Mouse (Mus musculus): ENCODE results near the gene Ascc3. TPM values are rescaled to one million over a fixed set of nuclear protein-coding genes. Genes with fewer than 3 reads are reported as not detected.
A peak's percentile ranks its signal among the peaks of the same experiment; 100 is the strongest.

Gene Ascc3
- total RNA-seq, 2 experiments from 2014 or later = 28.1 to 35.6 TPM

GRCm38 (mm10) chr10:50762984-50763383, 170.5 kb downstream of the Ascc3 start:
- DNase-seq = no peak

DNA sequence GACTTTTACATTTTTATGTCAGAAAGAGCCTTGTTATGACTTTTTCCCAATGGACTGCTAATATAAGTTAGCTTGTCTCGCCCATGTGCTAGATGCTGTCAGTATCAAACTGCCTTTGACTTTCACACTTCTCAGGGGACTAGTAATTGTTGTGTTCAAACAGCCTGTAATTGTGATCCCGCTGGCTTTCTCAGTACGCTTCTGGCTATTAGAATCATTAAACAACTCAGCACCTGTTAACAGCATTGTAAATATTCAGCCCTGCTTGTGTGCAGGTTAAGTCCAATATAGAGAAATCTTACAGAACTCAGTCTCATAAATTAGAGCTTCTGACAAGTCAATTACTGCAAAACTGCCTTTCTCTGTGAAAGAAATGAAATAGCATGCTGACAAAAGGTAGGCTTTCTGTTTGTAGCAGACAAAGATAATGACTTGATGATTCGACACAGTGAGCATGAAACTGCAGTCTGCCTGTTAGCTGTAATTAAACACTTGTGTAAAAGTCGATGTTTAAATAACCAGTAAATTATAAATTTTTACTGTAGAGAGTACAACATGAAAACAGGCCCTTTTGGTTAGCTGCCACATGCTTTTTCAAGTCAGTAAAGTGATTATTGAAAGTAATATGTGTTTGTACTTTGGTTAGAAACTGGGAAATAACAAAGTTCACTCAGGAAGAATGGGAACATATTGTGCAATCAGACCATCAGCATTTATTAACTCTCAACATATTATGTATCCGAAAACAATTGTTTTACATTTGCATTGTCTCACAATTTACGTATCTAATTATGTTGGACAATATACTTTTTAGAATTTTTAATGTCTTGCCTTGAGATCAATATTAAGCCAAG, 171.2 kb downstream of the Ascc3 start:
- no peak for DNase-seq

DNA sequence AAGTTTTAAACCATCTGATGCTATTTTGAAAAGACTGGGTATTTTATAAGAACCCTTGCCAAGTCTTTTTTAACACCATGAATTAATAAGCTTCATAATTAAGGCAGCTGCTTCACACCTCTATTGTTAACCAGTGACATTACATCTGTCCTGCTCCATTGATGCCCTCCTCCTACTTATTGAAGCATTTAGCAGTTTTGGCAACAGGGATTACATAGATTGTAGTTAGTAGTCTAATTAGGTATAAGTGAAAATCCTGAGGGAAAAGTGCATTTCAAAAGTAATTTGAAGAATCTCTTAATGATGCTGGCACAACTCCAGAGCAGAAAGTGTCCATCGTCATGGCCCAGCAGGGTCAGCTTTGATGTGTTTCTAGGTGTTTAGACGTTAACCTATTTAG, 180.3 kb downstream of the Ascc3 start:
- DNase-seq = no peak

- no peak for DNase-seq
Measured at GRCm38 (mm10) chr10:50773846-50774245, 181.4 kb downstream of the Ascc3 start.

- no peak for DNase-seq
Measured at GRCm38 (mm10) chr10:50792840-50793239, 200.4 kb downstream of the Ascc3 start.

DNA sequence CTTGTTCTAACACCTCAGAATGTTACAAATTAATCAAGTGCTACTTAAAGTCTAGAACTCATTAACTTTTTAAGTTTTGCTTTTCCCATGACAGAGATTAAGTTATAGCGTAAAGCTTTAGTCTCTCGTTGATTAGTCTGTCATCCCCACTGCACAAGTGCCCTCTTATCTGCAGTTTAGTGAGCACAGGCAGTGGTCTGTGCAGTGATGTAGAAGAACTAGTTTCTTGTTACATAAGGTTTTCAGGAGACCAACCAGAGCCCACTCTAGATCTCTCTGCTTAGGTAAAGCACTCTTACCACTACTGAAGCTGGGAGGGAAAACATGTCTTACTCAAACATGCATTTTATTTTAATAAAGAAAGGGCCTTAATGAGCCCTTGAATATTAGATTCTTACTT, 209.1 kb downstream of the Ascc3 start:
- no peak for DNase-seq

DNA sequence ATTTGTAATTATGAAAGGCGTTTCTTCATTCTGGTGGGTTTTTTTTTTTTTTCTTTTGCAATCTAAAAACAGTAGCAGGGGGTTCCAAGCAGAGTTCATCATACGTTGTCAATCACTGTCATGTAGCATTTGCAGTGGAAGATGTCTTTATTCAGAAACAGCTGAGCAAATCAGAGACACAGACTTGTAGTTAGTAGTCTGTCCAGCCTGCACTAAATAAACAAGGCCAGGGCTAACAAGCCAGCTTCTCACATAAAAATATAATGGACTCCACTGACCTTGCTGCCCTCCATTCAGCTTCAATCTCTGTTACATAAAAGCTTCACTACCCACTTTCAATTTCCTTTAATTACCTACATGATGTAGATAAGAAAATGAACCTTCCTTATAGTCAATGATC, 209.9 kb downstream of the Ascc3 start:
- no peak for DNase-seq

DNA sequence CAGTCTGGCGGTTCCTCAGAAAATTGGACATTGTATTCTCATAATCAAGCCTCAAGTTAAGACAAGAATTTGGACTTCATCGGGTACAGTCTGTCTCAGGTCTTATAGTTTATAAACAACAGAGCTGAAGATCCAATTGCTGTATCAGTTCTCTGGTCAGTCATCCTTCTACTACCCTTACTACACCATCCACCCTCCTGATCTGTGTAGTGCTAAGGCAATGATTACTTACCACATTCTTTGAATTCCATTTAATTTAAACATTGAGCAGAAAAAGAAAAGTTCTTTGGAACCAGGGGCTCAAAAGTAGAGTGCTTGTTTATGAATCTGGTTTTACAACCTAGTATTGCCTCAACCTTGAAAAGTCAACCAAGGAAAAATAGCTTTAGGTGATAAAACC, 213.7 kb downstream of the Ascc3 start:
- no peak for DNase-seq

DNA sequence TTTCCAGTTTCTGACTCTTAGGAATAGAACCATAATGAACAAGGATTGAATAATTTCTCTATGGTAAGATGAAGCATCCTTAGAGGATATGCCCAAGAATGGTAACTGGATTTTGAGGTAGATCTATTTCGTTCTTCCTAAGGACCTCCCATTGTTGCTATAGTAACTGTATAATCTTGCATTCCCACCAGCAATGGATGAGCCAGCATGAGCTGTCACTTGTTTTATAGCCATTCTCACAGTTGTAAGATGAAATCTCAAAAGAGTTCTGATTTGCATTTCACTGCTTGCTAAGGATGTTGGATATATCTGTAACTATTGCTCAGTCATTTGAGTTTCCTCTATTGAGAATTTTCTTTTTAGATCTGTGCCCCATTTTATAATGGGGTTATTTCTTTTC, 229.9 kb downstream of the Ascc3 start:
- no peak for DNase-seq

- DNase-seq = no peak
Measured at GRCm38 (mm10) chr10:50826829-50827228, 234.4 kb downstream of the Ascc3 start.

- DNase-seq = no peak
Measured at GRCm38 (mm10) chr10:50834533-50834932, 242.1 kb downstream of the Ascc3 start.

DNA sequence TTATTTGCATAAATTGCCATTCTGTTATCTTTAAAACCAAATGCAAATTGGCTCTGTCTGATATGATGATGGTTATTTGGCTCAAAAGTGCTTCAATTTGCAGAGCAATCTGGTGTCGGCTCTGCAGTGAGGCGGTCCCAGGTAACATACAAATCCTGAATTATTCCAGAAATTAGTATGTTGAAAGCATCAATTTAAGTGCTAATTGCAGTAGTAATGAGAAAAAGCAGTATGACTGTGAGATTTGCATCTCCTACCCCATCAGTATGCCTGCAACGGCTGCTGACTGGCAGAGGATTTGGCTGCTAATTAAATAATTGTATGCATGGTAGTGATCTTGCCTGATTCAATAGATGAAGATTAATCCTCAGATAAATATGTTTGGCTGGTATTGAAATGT, 250.9 kb downstream of the Ascc3 start:
- DNase-seq = no peak

- DNase-seq = no peak
Measured at GRCm38 (mm10) chr10:50868202-50868601, 275.7 kb downstream of the Ascc3 start.

DNA sequence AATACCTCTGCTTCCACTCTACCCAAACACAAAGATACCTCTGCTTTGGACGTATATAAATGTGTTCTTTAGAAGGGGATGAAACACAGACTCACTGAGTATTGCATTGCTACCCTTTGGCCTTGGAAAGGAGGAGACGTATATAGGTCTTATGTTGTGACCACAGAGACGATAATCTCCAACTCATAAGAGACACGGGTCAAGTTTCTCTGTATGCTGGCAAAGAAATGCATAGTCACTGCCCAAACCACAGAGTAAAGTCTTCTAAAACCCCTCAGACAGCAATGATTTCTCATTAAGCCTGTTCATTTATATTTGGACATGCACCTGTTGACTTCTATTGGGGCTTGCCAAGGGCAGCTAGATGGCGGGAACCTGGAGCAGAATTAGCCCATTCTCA, 284.5 kb downstream of the Ascc3 start:
- no peak for DNase-seq

- no peak for DNase-seq
Measured at GRCm38 (mm10) chr10:50881476-50882069, 289.1 kb downstream of the Ascc3 start.

DNA sequence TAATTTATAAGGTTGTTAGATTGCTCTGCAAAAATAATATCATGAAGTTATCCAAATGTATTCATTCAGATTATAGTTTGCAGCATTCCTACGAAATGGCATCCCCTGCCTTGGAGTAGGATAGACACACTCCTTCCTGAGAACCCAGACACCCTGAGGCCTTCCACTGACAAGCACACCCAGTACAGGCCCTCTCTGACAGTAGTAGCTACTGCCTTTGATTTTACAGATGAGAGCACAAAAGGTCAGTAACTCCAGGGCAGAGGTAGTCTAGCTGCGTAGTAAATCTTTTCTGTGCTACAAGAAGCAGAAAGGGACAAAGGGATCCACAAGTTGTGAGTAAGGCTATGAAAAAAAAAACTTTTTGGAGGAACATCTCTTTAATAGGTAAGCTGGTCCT, 289.9 kb downstream of the Ascc3 start:
- no peak for DNase-seq

DNA sequence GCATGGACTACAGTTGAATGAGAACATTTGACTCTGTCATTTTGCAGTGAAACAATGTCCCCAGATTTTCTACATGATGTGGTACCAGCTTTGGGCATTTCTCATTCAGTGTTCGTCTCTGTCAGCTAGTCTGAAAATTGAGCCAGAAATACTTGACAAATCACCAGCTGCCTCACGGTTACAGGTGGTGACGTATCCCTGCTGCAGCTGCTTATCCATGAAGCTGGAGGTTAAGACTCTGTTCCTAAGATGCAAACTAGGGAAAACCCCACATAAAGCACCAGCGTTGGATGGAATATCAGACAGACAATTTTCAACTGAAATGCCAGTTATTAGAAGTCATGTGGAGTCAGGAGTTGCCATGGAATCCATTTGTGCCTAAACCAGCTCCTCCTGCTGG, 293.8 kb downstream of the Ascc3 start:
- DNase-seq = no peak

GRCm38 (mm10) chr10:50890621-50891020, 298.2 kb downstream of the Ascc3 start:
- no peak for DNase-seq

- DNase-seq = no peak
Measured at GRCm38 (mm10) chr10:50891876-50892711, 299.6 kb downstream of the Ascc3 start.

- DNase-seq = no peak
Measured at GRCm38 (mm10) chr10:50892751-50893320, 300.4 kb downstream of the Ascc3 start.

- DNase-seq = no peak
Measured at GRCm38 (mm10) chr10:50893546-50893945, 301.1 kb downstream of the Ascc3 start.

DNA sequence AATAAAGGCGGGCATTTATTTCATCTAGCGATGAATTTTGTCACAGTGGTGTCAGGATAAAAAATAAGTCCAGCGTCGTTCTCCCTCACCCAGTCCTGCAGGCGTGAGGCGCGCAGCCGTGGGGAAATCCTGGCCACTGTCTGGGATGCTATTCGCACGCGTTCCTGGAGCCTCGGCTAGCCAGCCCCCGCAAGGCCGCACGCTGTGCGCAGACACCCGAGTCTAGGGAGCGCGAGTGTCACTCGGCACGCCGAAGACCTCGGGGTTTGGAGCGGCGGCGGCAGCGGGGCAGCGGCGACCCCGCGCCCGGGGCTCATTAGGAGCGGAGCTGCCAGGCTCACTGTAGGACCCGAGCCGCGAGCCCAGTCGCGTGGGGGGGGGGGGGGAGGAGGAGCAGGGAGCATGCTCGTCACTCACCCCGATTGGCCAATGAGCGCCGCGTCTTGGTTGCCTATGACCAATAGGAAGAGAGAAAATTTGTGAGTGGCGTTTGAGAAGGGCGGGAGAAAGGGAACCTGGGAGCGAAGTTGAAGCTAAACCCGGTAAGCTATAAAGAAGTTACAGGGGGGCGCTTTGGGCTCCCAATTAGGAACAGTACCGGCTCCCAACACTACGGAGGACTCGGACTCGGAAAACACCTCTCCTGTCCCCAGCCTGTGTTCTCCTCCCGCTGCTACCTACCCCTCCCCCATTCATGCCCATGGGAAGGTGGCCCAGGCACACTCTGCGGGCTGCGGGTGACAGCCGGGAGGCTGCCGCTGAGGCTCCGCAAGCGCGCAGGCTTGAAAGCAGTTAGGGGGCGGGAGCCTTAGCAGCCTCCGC, 301.9 kb downstream of the Ascc3 start, which contains the start of gene Sim1:
Gene Sim1, plus strand, starts transcription at position 585 of the 822 bp plus-strand sequence.
- peak; percentile 71 for DNase-seq
